Mouse (Mus musculus): ENCODE results near the gene Gm17267. TPM values are rescaled to one million over a fixed set of nuclear protein-coding genes. Genes with fewer than 3 reads are reported as not detected.
"Not testable (repeated sequence)": the region's sequence is repeated elsewhere in the genome, so short reads cannot be mapped to it uniquely, and the experiment has no call there.

The Gm17267 gene
- total RNA-seq (2021) = not detected
- long read RNA-seq = 0 reads

- not testable (repeated sequence) for DNase-seq (ENCODE audit: low spot score in 2 of 2)
Measured at GRCm38 (mm10) chrX:126017257-126017656, at the start of gene Gm17267. Gene Gm17267, plus strand, starts transcription at chrX:126017557.

Measured in layer of hippocampus, adult 18-20 months (tissue).